Mouse (Mus musculus): ENCODE measurements at regions not wholly inside any gene's neighbourhood (a gene's known extent, or its start where the extent isn't known, plus 50 kb on each side); places are given as distances from the start of the nearest gene placed in this dataset.

DNA sequence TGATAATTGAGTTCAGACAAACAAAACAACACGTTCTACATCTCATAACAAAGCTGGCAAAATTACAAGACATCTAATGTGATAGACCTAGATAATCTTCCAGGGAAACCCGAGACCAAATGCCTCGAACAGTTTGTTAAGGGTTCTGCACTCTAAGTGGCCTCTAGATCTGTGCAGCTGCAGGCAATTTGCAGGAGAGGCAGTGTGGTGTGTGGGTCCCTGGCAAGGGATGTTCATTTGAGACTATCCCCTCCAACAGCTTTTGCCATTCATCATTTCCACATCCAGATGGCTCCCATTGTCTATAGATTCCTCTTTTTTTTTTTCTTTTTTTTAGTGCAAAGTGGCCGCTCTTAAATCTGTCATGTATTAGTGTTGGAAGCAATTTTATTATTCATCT is 80.3 kb upstream of the Ccng1 start:
- Histone ChIP-seq H3K4me3 (ENCODE audit: insufficient read depth, low read depth, low read length) (no peak overlapping the region), H3K36me3 (ENCODE audit: control insufficient read depth, insufficient read depth, low read length) (no peaks in the 10 kb centered on the region), H3K27me3 (replicated peaks; ENCODE audit: control insufficient read depth, insufficient read depth, low read length) (no peaks in the 10 kb centered on the region), H3K4me1 (ENCODE audit: control insufficient read depth, insufficient read depth, low read length) (no peaks in the 10 kb centered on the region), H3K27ac (ENCODE audit: insufficient read depth, low read depth, low read length) (no peak overlapping the region)
- no peak for TF ChIP-seq POLR2A (IDR thresholded peaks at IDR 0.05; ENCODE audit: low read depth, low read length)
- TF ChIP-seq CTCF (conservative IDR thresholded peaks at IDR 0.05; ENCODE audit: insufficient read depth, insufficient read length, low read depth, low read length): no peak
- DNase-seq: no peak
- 41% methylated on average over 4 of the region's 4 CpGs for WGBS

Measured in kidney, adult 2 months (tissue).